Mouse (Mus musculus) midbrain, embryonic 10.5 days (tissue): ENCODE data around the gene Mfap5. TPM values are rescaled to one million over a fixed set of nuclear protein-coding genes. Genes with fewer than 3 reads are reported as not detected.
"Not testable (repeated sequence)": the region's sequence is repeated elsewhere in the genome, so short reads cannot be mapped to it uniquely, and the experiment has no call there.

Experiments used
- DNase-seq: peaks from one replicate; pipeline ENCODE4 v3.0.0-alpha.2; 2017; ENCODE audit warnings: low spot score
- H3K27ac ChIP-seq: fragments of 300-500 bp; sonication (generic); replicated peaks from 2 replicates; pipeline ENCODE4 v1.5.1; 2016; ENCODE audit warnings: mild to moderate bottlenecking
- H3K27me3 ChIP-seq: fragments of 300-500 bp; sonication (generic); 2 replicates; pipeline ENCODE4 v1.6.1; 2016; ENCODE audit warnings: low read depth, mild to moderate bottlenecking; ENCODE audit not compliant: poor library complexity, severe bottlenecking
- H3K36me3 ChIP-seq: fragments of 300-500 bp; sonication (generic); 2 replicates; pipeline ENCODE4 v1.6.1; 2016; ENCODE audit warnings: mild to moderate bottlenecking, moderate library complexity
- H3K4me1 ChIP-seq: fragments of 300-500 bp; sonication (generic); 2 replicates; pipeline ENCODE4 v1.6.1; 2016
- H3K4me3 ChIP-seq: fragments of 300-500 bp; sonication (generic); 2 replicates; pipeline ENCODE4 v1.5.1; 2016; ENCODE audit warnings: mild to moderate bottlenecking, moderate library complexity
- H3K9me3 ChIP-seq: fragments of 300-500 bp; sonication (generic); replicated peaks from 2 replicates; pipeline ENCODE4 v1.6.1; 2016; ENCODE audit warnings: mild to moderate bottlenecking
- WGBS: fragments of 180-500 bp; shearing (Covaris S2); methylation state at CpG from one replicate; pipeline ENCODE4 v1.1.7; 2016; 5-methylcytosine and 5-hydroxymethylcytosine counted together
- polyA plus RNA-seq: library from polyadenylated mRNA; unstranded; fragments of >200 nt; fragmentation: Nextera tagmentation; extraction: Ambion mirVana; gene quantifications from 2 replicates; pipeline ENCODE4 v1.2.1, GENCODE M21; 2016

Mfap5 gene
- polyA plus RNA-seq, 1 experiment from 2014 or later = 0.72 TPM

DNA sequence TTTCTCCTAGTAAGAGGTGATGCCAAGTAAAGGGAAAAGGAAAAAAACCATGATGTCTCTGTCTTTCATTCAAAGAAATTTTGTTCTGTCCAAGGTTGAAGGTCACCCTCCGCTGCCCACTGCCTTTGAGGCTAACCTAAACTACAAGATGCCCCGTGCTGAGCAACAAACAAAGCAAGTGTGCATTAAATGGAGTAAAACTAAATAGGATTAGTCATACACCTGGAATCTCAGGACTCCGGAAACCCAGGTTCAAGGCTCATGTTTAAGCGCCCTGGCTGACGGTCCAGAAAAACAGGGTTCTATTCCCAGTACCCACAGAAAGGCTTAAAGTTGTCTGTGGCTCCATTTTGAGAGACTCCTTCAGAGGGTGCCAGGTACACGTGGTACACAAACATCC, 13.2 kb upstream of the Mfap5 start:
- peak overlapping the region; percentile 52; the same call in 1 of the 2 replicates for H3K4me3 ChIP-seq
- H3K9me3 ChIP-seq = no peaks in the 10 kb centered on the region
- peaks cover 54% of the 10 kb centered on the region for H3K4me1 ChIP-seq
- no peaks in the 10 kb centered on the region for H3K36me3 ChIP-seq
- WGBS = 20% methylated on average over 6 of the region's 6 CpGs
- peak overlapping the region; percentile 92 for H3K27ac ChIP-seq
- peak; percentile 17 for DNase-seq
- peaks cover 23% of the 10 kb centered on the region for H3K27me3 ChIP-seq

DNA sequence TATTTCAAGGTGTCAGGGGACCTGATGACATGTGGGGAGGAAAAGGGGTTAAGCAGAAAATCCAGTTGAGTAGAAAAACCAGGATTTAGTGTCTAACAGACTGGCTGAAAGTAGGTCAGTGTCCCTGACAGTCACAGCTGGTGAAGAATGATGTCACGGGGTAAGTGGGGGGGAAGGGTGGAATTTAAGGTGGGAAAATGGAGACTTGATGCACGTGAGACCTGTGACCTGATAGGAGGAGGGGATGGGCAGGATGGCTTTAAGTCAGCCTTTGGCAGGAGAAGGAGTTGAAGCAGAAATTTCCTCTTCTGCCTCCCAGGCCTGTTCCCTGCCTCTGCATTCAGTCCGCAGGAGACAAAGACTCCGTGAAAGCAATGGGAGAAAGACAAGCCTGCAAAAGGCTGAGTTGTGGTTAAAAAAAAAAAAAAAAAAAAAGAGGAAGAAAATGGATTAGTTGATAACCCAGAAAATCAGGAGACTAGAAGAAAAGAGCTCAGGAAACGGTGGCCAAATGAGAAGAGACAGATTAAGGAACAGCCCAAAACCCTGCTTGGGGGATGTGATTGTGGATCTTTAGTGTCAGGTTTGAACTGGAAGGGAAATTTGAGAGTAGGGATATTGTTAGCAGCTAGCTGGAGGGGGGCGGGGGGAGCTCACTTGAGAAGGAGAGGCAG, 11.7 kb upstream of the Mfap5 start:
- Histone ChIP-seq H3K27ac (peak overlapping the region; percentile 89), H3K4me1 (peaks cover 54% of the 10 kb centered on the region), H3K27me3 (peaks cover 10% of the 10 kb centered on the region; the same call in 1 of the 2 replicates), H3K36me3 (no peaks in the 10 kb centered on the region), H3K9me3 (no peaks in the 10 kb centered on the region), H3K4me3 (no peak overlapping the region)
- WGBS = 27% methylated on average over 6 of the region's 6 CpGs
- peak; percentile 43 for DNase-seq

DNA sequence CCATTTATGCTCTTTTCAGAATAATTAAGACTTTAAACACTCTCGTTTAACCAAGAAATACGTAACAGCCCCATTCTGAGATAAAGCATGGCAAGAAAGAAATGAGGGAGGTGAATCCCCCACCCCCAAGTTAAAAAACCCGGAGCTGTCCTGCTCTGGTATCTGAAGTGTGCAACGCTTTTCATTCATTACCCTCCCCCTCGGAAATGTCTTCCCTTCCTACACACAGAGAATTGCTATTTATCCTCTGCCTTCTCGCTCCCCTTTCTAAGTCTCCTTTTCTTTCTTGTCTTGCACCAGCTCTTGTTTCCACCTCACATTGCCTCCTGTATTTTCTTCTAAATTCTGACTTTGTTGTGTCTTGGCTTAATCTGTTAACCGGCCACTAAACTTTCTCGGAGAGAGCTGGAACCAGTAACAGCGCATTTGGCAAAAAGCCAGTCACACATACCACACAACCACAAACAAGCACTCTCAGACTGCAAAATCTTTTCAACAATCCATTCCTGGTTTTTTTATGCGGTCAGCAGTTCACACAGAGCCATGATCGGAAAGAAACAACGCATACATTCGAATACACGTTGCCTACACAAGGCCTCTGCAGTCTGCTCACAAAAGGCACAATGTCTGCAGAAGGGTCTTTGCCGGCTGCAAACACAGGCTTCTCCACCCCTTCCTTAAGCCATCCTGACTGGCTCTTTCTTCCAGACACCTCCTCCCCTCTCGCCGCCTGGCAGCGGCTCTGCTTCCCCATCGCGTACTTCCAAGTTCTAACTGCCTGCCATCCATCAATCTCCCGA, 10.4 kb upstream of the Mfap5 start:
- Histone ChIP-seq H3K4me3 (peak overlapping the region; percentile 36), H3K36me3 (no peaks in the 10 kb centered on the region), H3K9me3 (no peaks in the 10 kb centered on the region), H3K4me1 (peaks cover 54% of the 10 kb centered on the region), H3K27ac (peak overlapping the region; percentile 89), H3K27me3 (0 out of 2 replicates have a peak, but pooled peaks cover 8% of the 10 kb centered on the region)
- peak; percentile 72 for DNase-seq
- WGBS = 10% methylated on average over 21 of the region's 21 CpGs

DNA sequence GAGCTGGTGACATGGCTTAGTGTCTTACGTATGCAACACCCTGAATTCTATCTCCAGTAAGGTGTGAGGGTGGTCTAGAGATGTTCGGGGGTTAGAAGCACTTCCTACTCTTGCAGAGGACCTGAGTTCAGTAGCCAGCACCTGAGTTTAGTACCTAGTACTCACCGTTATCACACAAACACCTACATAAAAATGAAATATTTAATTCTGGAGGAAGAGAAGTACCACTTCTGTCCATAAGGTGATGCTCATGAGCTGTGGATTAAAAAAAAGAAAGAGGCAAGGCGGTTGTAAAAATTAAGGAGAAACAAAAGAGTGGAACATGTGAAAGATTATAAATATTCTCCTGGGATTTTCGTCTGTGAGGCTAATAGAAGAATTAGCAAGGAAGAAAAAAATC, 9.1 kb upstream of the Mfap5 start:
- Histone ChIP-seq H3K4me3 (no peak overlapping the region), H3K27me3 (0 out of 2 replicates have a peak, but pooled peaks cover 8% of the 10 kb centered on the region), H3K27ac (peak overlapping the region; percentile 89; the same call in 1 of the 2 replicates), H3K9me3 (no peaks in the 10 kb centered on the region), H3K4me1 (peaks cover 46% of the 10 kb centered on the region), H3K36me3 (no peaks in the 10 kb centered on the region)
- no peak for DNase-seq
- WGBS = 41% methylated on average over 5 of the region's 5 CpGs

DNA sequence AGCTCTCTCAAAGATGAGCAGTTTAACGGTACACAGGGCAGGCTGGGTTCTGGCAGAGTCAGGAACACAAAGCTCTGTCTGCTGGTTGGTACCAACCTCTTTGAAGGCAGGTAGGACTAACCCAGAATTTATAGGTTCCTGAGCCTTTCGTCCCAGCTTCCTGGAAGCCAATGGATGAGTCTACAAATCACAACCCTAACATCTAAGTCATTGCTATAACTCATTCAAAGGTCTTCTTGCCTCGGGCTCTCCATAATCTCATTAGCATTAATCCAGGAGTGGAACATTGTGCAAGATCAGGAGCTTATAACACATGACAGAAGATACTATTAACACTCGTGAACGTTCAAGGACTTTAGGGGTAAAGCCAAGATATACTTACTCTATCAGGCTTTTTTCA, 7.0 kb upstream of the Mfap5 start, which contains the start of gene Rimklb:
Gene Rimklb (minus strand): TSS at position 101 of the 400 bp plus-strand sequence.
- DNase-seq = no peak
- 0 out of 2 replicates have a peak, but pooled peaks cover 8% of the 10 kb centered on the region for H3K27me3 ChIP-seq
- peaks cover 28% of the 10 kb centered on the region for H3K4me1 ChIP-seq
- no peak within 1 kb of the TSS for H3K4me3 ChIP-seq
- H3K9me3 ChIP-seq = no peaks in the 10 kb centered on the region
- H3K27ac ChIP-seq = no peak within 1 kb of the TSS
- H3K36me3 ChIP-seq = no peaks in the 10 kb centered on the region
- 80% methylated on average over 5 of the region's 5 CpGs for WGBS

DNA sequence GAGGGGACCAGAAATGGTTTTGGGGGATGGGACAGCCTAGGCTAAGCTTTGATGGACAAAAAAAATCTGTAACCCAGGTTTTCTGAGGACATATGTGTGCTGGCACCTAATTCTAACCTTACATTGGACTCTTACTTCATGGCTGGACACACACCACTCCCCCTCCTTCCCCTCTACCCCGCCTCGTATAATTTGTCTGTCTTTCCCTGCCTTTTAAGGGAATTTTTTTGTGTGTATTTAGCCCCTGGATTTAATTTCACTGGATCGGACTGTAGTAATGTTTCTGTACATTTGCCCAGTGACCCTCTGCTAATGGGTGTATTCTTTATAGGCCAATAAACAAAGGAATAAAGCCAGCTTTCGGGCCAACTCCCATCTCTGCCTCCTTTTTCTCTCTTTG, 604 bp upstream of the Mfap5 start:
- H3K9me3 ChIP-seq = no peaks in the 10 kb centered on the region
- 79% methylated on average over 4 of the region's 4 CpGs for WGBS
- DNase-seq = no peak
- H3K27me3 ChIP-seq = no peaks in the 10 kb centered on the region
- H3K4me3 ChIP-seq = no peak overlapping the region
- H3K4me1 ChIP-seq = no peaks in the 10 kb centered on the region
- H3K36me3 ChIP-seq = no peaks in the 10 kb centered on the region
- H3K27ac ChIP-seq = no peak overlapping the region

DNA sequence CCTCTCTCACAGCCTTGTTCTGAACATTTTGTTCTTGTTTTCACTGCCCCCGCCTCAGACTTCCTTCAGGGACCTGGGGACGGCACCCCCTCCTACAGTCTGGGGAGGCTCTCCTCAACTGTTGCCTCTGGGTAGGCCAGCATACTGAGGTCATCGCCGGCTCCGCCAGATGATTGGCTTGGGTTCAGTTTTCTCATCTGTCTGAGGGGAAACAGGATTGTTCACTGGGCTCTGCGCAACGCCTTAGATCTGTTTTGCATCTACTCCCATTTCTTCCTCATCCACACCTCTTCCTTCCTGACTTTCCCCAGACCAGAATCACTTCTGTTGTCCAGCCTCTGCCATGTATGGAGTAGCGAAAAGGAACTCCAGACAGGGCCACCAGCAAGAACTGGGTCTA, 2.8 kb downstream of the Mfap5 start:
- no peaks in the 10 kb centered on the region for H3K36me3 ChIP-seq

DNA sequence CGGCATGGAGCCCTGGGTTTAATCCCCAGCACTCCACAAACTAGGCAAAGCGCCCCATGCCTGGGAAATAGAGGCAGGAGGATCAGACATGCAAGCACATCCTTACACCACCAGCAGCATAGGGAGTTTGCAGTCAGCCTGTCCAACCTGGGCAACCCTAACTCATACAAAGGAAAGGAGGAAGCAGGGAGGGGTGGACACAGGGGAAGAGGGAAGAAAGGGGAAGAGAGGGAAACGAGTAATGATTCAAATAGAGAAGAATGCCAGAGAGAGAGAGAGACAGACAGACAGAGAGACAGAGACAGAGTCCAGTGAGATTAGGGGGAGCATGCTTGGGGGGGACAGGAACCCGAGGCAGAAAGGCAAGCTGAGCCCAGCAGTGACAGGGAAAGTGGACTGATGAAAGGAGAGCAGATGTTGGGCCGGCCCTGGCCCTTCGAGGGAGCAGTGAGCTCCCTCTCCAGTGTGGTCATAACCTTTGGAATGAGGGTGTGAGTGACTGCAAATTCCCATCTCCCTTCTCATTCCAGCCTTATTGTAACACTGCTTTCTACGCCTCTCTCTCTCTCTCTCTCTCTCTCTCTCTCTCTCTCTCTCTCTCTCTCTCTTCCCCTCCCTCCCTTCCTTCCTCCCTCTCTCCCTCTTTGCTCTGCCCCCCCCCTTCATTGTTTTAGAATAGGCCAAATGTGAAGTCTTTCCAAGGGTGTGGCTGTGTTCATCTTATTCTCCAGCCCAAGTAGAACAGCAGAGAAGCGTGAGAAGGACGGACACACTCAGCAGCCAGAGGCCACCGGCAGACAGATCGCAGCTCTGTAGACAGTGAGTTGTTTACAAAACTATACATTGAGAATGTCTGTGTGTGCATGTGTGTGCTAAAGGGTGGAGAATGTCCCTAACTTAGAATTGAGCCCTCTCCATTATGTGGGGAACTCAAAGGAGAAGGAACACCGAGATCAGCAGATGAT, 7.6 kb downstream of the Mfap5 start:
- Histone ChIP-seq H3K36me3 (no peaks in the 10 kb centered on the region), H3K9me3 (no peaks in the 10 kb centered on the region), H3K4me3 (no peak overlapping the region), H3K4me1 (no peaks in the 10 kb centered on the region), H3K27me3 (no peaks in the 10 kb centered on the region), H3K27ac (no peak overlapping the region)
- 72% methylated on average over 11 of the region's 12 CpGs for WGBS
- DNase-seq = no peak

More for the DNA sequence above, 2.8 kb downstream of the Mfap5 start:
- Histone ChIP-seq H3K27me3 (no peaks in the 10 kb centered on the region), H3K4me3 (no peak overlapping the region), H3K27ac (no peak overlapping the region), H3K9me3 (no peaks in the 10 kb centered on the region), H3K4me1 (no peaks in the 10 kb centered on the region)
- 93% methylated on average over 8 of the region's 8 CpGs for WGBS
- DNase-seq = no peak

DNA sequence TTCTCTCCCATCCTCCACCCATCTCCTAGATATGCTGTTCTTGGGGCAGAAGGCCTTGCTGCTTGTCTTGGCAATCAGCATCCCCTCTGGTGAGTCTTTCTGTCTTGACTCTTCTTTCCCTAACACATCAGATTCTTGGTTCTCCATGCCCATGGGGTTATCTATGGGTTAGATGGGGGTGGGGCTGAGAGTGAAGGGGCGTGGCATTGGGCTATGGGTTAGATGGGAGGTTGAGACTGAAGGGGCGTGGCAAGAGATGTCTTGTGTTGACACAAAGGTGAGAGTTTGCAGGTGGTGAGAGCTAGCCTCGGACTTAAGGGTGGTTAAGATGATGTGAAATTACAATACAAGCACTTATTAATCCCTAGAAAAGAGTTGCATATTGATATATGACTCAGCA, 8.7 kb downstream of the Mfap5 start:
- Histone ChIP-seq H3K36me3 (no peaks in the 10 kb centered on the region), H3K9me3 (no peaks in the 10 kb centered on the region), H3K27ac (no peak overlapping the region), H3K4me1 (no peaks in the 10 kb centered on the region), H3K27me3 (no peaks in the 10 kb centered on the region), H3K4me3 (no peak overlapping the region)
- DNase-seq = no peak
- WGBS = 78% methylated on average over 3 of the region's 3 CpGs

DNA sequence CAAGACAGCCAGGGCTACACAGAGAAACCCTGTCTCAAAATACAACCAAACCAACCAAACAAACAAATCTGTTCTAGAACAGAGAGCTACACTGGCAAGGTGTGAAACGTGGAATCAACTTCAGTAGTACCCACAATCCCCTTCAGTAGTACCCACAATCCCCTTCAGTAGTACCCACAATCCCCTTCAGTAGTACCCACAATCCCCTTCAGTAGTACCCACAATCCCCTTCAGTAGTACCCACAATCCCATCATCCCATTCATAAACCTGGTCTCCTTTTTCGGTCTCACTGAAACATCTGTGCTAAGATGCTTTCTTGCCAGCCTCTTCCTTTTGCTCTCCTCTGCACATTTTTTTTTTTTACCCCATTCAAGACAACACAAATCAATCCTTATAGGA, 10.1 kb downstream of the Mfap5 start:
- H3K4me3 ChIP-seq, H3K9me3 ChIP-seq, H3K36me3 ChIP-seq, H3K27me3 ChIP-seq, H3K27ac ChIP-seq, DNase-seq, H3K4me1 ChIP-seq: not testable (repeated sequence)
- WGBS = 93% methylated on average over 2 of the region's 2 CpGs

DNA sequence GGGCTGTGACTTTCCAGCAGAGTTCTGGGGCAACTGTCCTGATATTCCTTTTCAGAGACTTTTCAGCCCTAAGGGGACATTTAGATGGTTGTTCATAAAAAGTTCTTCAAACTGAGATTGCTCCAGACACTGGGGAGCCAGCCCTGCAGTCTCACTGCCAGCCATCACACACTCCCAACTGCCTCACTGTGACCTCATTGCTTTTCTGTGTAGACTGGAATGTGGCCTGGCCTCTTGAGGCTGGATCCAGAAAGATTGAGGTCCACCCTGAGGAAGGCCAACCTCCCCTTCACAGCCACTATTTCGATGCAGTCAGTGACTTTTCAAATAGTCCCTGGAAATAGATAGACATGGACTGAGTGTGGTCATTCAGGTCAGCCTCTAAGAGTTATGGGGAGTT, 12.0 kb downstream of the Mfap5 start:
- H3K4me3 ChIP-seq = no peak overlapping the region
- DNase-seq = no peak
- 89% methylated on average over 1 of the region's 1 CpGs for WGBS
- H3K9me3 ChIP-seq = no peaks in the 10 kb centered on the region
- H3K4me1 ChIP-seq = no peaks in the 10 kb centered on the region
- no peaks in the 10 kb centered on the region for H3K27me3 ChIP-seq
- no peak overlapping the region for H3K27ac ChIP-seq
- H3K36me3 ChIP-seq = no peaks in the 10 kb centered on the region

DNA sequence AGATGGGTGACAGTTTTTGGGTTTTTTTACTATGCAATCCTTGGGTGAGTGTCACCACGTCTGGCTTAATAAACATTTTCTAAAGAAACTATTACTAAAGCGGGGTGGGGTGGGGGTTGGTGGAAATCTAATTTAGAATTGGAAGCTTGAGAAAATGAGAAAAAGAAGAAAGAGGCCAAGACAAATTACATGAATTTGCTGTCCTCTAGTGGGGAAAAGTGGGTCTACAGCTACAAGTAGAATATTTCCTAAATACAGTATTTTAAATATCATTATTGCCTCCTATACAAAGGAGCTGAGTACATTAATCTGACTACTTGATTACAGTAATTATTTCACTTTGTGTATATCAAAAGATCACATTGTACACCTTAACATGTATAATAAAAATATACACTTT, 13.7 kb downstream of the Mfap5 start:
- Histone ChIP-seq H3K4me3 (no peak overlapping the region), H3K9me3 (no peaks in the 10 kb centered on the region), H3K4me1 (no peaks in the 10 kb centered on the region), H3K36me3 (no peaks in the 10 kb centered on the region), H3K27ac (no peak overlapping the region), H3K27me3 (no peaks in the 10 kb centered on the region)
- DNase-seq = no peak
- WGBS = 53% methylated on average over 2 of the region's 2 CpGs
